Mouse (Mus musculus) adrenal gland, adult 18-20 months (tissue): ENCODE measurements at regions not wholly inside any gene's neighbourhood (a gene's known extent, or its start where the extent isn't known, plus 50 kb on each side); places are given as distances from the start of the nearest gene placed in this dataset.

Experiments used
- DNase-seq, 2 experiments: peaks; one replicate each; pipeline ENCODE4 v3.0.0; 2021 to 2022; ENCODE audit warnings: low spot score in 2 of 2

DNA sequence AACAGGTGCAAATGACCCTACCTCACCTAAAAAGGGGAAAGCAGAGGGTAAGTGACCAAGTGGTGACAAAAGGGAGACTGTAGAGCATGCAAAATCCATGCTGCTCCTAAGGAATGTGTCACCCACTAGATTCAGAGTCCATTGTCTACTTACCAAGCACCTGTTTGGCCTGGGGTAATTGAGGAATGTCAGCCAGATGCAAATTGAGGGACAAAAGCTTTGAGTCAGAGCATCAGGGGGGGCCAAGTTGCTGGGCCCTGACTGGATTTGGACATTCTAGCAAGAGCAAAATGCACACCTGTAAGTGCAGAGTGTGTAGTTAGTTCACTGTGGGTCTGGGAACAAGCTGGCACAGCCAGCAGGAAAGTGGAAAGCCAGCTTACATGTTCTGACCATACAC is 2783.6 kb downstream of the Gm37988 start:
- no peak for DNase-seq
